Comparison of ENCODE assay signal across 31 mouse cellular contexts in the genomic region with DNA sequence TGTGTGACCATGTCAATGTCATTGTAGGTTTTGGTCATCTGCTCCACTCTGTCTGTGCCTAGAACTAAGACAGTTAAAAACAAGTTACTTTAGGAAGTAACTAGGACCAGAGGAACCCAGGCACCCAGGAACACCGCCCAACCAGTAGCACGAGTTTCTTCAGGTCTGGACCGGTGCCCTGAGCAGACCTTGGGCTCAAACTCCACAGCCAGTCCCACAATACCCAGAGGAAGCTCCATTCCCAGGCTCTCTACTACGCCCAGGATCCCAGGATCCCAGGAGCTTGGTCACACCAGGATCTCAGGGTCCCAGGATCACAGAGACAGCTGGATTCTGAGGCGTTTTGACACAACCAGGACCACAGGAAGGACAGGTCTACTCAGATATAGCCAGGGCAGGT. TPM values are rescaled to one million over a fixed set of nuclear protein-coding genes. Genes with fewer than 3 reads are reported as not detected.
DNase-seq lines count a peak whose midpoint lies in the region; ATAC-seq lines count a peak whose summit lies in the region.
"Had no signal": no experiment of that assay in that cellular context is flagged by ENCODE, and none has a peak within 500 bp of the region (broad histone marks: within the 10 kb centered on the region; RNA-seq: fewer than 3 reads in every experiment).

No protein-coding gene starts in this region.

- DNase-seq in heart, adult 11 months = peak; percentile 79
- DNase-seq in heart, adult 8-10 months (ENCODE audit: low spot score) = no peak
- DNase-seq in kidney, adult 8-10 months = peak; percentile 28 to 38
- DNase-seq in kidney, postnatal 36 days = peak; percentile 44 to 51
- DNase-seq in kidney, postnatal 4 days = no peak
- DNase-seq: adrenal gland, postnatal 14 days; B cell, adult 2 months; cerebellum, adult 11-12 months; cerebellum, adult 8-10 months; cerebellum, postnatal 10 days; cerebellum, postnatal 36 days; embryo, embryonic 11 days; forebrain, postnatal 0 days; gastrocnemius, adult 2 months; gastrocnemius, postnatal 14 days; heart, adult 18-20 months; heart, postnatal 14 days; heart, postnatal 4 days had no signal

- no peaks in the 10 kb centered on the region for H3K27me3 ChIP-seq in kidney, embryonic 15.5 days
- H3K27me3 ChIP-seq: CH12.LX; embryonic facial prominence, embryonic 13.5 days; heart, embryonic 13.5 days; Patski had no signal

- H3K27ac ChIP-seq in kidney, embryonic 15.5 days = no peak overlapping the region
- H3K27ac ChIP-seq: embryonic facial prominence, embryonic 10.5 days; embryonic facial prominence, embryonic 13.5 days; forebrain, embryonic 10.5 days; gastrocnemius, adult 2 months; heart, embryonic 10.5 days; heart, embryonic 13.5 days; hindbrain, embryonic 14.5 days; hindbrain, postnatal 0 days had no signal

- H3K9me3 ChIP-seq in kidney, embryonic 15.5 days (replicated peaks) = no peaks in the 10 kb centered on the region; the same call in 1 of the 2 replicates
- H3K9me3 ChIP-seq: embryonic facial prominence, embryonic 13.5 days; G1E; heart, embryonic 10.5 days; heart, embryonic 13.5 days had no signal

- WGBS in kidney, embryonic 15.5 days = 96% methylated on average over 5 of the region's 5 CpGs

- H3K4me2 ChIP-seq in kidney, embryonic 15.5 days = no peak overlapping the region
- H3K4me2 ChIP-seq: embryonic facial prominence, embryonic 13.5 days; heart, embryonic 13.5 days; hindbrain, embryonic 14.5 days had no signal

- ATAC-seq in kidney, embryonic 15.5 days (replicated peaks; ENCODE audit: low FRiP score) = no peak
- ATAC-seq: forebrain, embryonic 14.5 days; forebrain, postnatal 0 days; hindbrain, postnatal 0 days; inflammation-experienced regulatory T-cells, adult 6 months; Patski had no signal

- no peak overlapping the region for H3K4me3 ChIP-seq in kidney, embryonic 15.5 days (replicated peaks)
- H3K4me3 ChIP-seq: embryonic facial prominence, embryonic 10.5 days; embryonic facial prominence, embryonic 13.5 days; forebrain, embryonic 10.5 days; gastrocnemius, adult 2 months; heart, embryonic 10.5 days; heart, embryonic 13.5 days had no signal

- no peaks in the 10 kb centered on the region for H3K4me1 ChIP-seq in kidney, embryonic 15.5 days
- H3K4me1 ChIP-seq: embryonic facial prominence, embryonic 10.5 days; embryonic facial prominence, embryonic 13.5 days; forebrain, embryonic 10.5 days; heart, embryonic 10.5 days; heart, embryonic 13.5 days had no signal

- peaks cover 33% of the 10 kb centered on the region for H3K36me3 ChIP-seq in kidney, embryonic 15.5 days

- no peak overlapping the region for H3K9ac ChIP-seq in kidney, embryonic 15.5 days
- H3K9ac ChIP-seq: embryonic facial prominence, embryonic 13.5 days; forebrain, postnatal 0 days; heart, embryonic 13.5 days; hindbrain, embryonic 14.5 days had no signal

RNA-seq across cellular contexts. Expression of a gene that starts 46.6 kb away (rescaled TPM):
- total RNA-seq in heart, adult 8-10 months (2022) = 100 to 1,000 TPM; 204 to 258 (median 233) TPM
- polyA plus RNA-seq in kidney, embryonic 15.5 days (2015; fragmentation: Nextera tagmentation; extraction: Ambion mirVana) = 14.3 and 15.1 TPM in 2 replicates

RNA-seq across cellular contexts. Expression of a gene that starts 46.7 kb away (rescaled TPM):
- total RNA-seq in heart, adult 8-10 months (2022) = 10 to 100 TPM; 70.3 to 88.6 (median 75.8) TPM
- polyA plus RNA-seq in kidney, embryonic 15.5 days (2015; fragmentation: Nextera tagmentation; extraction: Ambion mirVana) = 27.0 and 29.5 TPM in 2 replicates

Comparison
In these comparisons a context has a peak if more than half of its experiments do, and no peak if none do; other contexts are left out.
1. DNase-seq: peak in heart, adult 11 months (single experiment), kidney, adult 8-10 months (2 of 2) and kidney, postnatal 36 days (2 of 2); none in heart, adult 8-10 months (single experiment) and kidney, postnatal 4 days (0 of 2).